Mouse (Mus musculus): ENCODE data around the gene 4930590J08Rik.
A peak's percentile ranks its signal among the peaks of the same experiment; 100 is the strongest.
"Not testable (repeated sequence)": the region's sequence is repeated elsewhere in the genome, so short reads cannot be mapped to it uniquely, and the experiment has no call there.

Gene 4930590J08Rik

GRCm38 (mm10) chr6:91902509-91902908 lies at the start of gene 4930590J08Rik:
Gene 4930590J08Rik (plus strand): TSS chr6:91902809.
- not testable (repeated sequence) for DNase-seq

GRCm38 (mm10) chr6:91858339-91858738 lies 44.3 kb upstream of the 4930590J08Rik start:
- DNase-seq: no peak

DNA sequence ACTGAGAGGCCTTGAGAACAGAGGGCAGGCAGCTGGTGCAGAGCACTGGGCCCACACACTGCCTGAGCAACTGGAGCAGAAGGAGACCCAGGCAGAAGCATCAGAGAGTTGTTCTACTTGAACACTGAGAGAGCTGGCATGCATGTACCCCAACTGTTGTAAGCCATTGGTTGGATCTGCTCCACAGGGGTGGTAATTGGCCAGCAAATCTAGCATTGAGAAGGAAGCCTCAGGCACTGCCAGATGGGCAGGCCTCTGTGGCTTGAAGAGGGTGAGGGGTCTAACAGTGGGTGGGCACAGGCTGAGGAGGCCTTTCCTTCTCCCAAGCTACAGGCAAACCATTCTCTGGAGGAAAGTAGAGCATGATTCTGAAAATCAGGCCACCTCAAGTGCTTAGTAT lies 39.8 kb upstream of the 4930590J08Rik start:
- no peak for DNase-seq

DNA sequence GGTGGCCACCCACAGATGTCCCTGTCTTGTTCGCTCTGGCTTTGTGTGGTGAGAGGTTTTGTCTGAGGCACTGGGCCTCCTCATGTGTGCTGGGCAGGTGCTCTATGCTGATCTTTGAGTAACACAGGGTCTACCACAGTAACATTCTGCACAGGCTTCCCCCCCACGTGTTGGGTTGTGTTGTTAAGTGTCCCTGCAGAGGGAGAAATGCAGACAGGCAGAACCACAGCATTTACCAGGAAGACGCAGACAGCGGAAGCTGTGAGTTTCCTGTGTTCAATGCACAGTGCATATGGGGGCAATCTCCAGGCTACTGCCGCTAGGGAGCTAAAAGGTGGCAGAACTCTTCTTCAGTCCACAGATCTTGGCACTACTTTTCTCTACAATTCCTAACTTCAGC lies 38.0 kb upstream of the 4930590J08Rik start:
- no peak for DNase-seq

DNA sequence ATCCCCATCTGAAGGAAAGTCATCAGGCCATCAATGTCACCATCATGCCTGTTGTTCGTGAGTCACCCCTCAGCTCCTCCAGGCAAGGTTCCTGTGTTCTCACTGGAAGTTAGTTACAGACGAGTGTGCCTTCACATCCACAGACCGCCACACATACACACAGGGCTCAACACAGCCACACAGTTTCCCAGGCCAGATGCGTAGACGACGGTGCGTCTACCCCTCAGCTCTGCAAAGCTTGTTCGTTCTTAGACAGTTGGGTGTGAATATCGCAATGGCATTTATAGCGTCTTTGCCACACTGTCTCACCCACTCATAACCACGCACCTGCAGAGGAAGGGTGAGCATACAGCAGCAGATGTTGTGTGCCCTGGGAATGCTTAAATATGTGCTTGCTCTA lies 37.0 kb upstream of the 4930590J08Rik start:
- no peak for DNase-seq

DNA sequence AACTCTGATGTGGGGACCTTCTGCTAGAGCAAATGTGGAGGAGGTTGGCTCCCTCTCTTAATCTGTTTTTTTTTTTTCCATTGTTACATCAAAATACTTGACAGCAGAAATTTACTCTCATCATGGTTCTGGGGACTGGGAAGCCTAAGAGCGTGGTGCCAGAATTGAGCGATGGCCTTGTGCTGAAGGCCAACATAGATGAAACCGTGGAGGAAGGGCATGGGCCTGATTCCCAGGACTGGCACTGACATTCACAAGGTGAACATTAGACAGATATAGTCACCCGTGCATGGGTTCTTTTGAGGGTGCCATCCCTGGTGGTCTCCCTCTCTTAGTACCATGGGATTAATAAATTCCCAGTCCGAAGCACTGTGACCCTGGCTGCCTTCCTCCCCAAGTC lies 34.5 kb upstream of the 4930590J08Rik start:
- no peak for DNase-seq

DNA sequence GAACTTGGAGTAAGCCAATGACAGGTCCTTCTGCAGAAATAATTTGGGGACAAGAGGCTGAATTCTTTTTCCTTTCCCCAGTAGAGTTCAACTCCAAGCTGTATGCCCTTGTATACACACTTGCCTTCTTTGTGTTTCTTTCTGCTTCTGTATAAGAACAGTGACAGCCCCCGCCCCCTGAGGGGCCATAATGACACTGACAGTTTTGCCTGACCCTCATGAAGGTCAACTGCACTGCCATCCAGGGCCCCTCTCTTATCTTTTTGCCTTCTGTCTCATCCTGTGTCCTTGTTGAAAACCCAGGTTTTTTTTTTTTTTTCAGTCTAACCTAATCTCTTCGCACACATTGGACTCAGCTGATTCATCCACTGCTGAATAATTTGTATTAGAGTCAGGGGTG lies 29.8 kb upstream of the 4930590J08Rik start:
- DNase-seq: no peak

- peak; percentile 91 for DNase-seq
Measured at GRCm38 (mm10) chr6:91877885-91878651, 24.5 kb upstream of the 4930590J08Rik start, which contains the start of gene Ccdc174. Gene Ccdc174 (plus strand): TSS chr6:91878053.

- no peak for DNase-seq
Measured at GRCm38 (mm10) chr6:91883859-91884258, 18.8 kb upstream of the 4930590J08Rik start.

DNA sequence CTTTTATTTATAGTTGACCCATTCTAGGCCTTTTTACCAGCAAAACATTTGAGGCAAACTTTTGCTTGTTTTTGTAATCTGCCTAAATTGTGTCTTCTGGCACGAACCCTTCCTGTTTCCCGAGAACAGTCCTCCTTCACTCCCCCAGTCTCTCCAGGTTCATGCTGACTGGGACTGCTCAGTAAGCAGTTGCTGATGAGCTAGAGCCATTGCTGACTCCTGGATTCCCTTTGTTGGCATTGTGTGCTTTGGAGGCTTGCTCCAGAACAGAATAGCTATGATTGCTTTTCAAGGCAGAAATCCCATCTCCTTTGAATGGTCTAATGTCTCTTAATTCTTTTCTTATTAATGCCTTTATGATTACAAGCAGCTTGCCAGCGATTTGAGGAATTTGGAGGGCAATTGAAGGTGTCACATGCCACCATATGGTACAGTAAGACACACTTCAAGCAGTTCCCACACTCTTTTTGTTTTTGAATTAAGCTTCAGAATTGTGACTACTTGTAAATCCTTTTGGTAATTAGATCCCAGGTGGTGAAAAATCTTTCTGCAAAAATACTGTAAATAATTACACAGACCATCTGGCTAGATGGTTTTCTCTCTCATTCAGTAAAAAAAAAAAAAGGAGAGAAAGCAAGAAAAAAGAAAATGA lies 13.2 kb upstream of the 4930590J08Rik start:
- no peak for DNase-seq

GRCm38 (mm10) chr6:91890615-91891014 lies 12.0 kb upstream of the 4930590J08Rik start:
- DNase-seq: no peak

DNA sequence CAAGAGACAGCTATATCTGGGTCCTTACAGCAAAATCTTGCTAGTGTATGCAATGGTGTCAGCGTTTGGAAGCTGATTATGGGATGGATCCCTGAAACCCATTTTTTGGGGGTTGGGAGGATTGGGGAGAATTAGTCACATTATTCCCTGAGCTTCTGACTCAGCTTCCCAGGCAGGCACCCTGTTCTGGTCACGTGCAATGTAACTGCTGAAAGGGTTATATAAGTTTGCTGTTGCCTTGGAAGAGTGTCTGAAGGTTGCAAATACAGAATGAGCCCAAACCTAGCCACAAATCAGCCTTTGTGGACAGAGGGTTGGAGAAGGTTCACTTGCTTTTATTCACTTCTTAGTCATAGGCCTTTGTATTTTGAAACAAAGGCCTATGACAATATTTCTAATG lies 10.8 kb upstream of the 4930590J08Rik start:
- no peak for DNase-seq

GRCm38 (mm10) chr6:91896783-91897182 lies 5.8 kb upstream of the 4930590J08Rik start:
- no peak for DNase-seq

DNA sequence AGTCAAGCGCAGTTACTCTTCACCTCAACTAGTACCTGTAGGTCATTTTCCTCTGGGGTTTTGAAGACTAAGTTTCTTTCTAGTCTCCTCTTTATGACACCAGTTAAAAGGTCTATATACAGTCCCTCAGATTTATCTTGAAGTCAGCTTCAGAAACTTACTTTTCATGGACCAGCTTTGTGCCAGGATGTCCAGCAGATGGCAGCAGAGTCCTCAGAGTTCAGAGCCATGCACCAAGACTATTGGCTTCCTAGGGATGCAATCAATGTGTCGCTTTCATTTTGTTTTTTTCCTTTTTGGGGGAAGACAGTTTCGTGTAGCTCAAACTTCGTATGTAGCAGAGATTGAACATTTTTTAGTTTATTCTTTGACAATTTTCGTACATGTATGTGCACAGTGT lies 1.1 kb upstream of the 4930590J08Rik start:
- peak; percentile 24 for DNase-seq

DNA sequence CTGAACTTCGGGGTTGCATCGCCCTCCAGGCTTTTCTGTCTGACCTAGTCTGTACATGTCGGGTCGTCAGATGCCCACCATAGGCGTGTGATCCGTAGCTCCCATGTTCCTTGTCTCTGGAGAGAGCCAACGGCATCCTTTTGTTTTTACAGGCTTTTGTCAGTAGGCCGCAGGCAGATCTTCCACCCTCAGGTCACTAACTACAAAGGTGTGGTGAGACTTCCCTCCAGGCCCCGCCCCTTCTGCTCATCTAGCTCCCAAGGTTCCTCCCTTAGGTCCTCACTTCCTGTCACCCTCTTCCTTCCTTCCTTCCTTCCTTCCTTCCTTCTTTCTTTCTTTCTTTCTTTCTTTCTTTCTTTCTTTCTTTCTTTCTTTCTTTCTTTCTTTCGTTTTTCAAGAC lies 11.4 kb downstream of the 4930590J08Rik start:
- DNase-seq: no peak

DNA sequence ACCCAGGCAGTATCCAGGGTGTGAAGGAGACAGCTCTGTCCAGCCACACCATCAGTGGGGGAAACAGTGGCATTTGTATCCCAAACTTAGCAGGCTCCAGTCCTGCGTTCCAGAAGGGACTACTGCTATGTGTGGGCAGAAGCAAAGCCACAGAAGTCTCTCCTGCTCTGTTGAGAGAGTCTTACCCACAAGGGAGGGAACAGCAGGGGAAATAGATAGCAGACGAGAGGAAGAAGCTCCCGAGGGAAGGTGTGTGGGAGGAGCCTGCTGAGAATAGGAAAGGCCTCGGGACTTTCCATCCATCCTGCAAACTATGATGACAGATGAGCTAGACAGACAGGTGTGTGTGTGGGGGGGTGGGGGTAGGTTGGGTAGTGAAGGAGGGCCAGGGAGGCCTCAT lies 14.7 kb downstream of the 4930590J08Rik start:
- DNase-seq: no peak

DNA sequence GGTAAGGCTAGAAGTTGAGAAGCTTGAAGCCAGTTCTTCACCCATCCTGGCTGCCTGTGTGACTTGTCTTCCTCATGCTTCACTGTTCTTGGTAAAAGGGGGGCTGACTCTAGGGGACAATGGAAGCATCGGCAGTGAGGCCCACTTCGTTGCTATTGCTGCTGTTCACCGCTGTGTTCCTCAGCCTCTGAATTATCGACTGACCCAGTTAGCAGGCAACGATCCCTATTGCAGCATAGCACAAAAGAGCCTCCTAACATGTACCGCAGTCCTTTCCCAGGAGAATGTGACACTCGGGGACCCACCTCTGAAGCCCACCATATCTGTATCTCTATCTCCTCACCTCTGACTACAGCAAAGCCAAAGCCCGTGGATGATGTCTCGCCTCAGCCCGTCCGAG lies 15.1 kb downstream of the 4930590J08Rik start:
- DNase-seq: no peak

DNA sequence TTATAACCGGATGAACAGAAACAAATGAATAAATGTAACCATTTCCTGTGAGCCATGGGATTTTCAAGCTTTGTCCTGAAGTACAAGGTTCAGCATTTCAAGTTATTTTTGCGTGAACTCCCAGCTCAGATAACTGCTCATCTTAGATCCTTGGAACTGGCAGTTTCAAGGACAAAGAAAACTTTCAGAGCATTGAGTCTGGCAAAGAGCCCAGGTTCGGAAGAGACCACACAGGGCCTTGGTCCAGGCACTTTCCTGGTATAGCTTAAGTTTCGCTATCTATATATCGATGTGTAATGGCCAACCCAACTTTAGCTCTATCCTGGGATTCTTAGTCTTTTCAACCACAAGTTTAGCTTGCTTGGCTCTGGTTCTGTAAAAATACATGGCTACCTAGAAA lies 28.6 kb downstream of the 4930590J08Rik start:
- DNase-seq: no peak

DNA sequence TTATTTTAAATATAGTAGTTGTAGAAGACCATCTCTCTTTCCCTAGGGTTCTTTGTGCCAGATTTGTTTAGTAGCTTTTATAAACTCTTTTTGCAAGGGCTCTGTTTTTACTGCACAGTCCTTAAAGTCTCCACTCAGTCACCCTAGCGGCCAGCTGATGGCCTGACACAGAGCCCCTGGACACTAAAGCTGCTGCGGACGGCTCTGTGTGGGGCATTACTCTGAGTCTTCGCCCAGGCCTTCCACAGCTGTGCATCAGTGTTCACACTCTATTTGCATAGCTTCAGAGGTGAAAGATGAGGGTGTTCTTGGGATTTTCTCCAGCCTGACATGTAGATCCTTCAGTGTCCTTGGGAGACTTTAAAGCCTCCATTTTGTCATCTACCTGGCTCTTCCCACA lies 35.9 kb downstream of the 4930590J08Rik start:
- no peak for DNase-seq

GRCm38 (mm10) chr6:91948426-91948825 lies 45.8 kb downstream of the 4930590J08Rik start:
- no peak for DNase-seq

DNA sequence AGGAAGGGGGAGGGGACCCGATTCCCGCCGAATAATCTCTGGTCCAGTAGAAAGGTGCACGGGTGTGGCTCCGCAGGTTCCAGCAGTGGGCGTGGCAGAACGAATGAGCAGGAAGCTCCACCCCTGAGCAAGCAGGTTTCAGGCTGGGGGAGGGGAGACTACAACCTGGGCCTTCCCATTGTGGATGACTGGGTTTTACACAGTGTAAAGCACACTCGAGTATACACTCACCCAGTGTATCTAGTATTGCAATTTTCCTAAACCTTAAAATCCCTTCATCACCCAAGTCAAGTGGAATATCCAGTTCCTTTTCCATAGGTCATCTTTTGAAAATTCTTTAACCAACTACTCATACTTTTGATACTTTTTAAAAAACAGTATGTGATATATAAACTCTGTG lies 55.4 kb downstream of the 4930590J08Rik start:
- DNase-seq: not testable (repeated sequence)

DNA sequence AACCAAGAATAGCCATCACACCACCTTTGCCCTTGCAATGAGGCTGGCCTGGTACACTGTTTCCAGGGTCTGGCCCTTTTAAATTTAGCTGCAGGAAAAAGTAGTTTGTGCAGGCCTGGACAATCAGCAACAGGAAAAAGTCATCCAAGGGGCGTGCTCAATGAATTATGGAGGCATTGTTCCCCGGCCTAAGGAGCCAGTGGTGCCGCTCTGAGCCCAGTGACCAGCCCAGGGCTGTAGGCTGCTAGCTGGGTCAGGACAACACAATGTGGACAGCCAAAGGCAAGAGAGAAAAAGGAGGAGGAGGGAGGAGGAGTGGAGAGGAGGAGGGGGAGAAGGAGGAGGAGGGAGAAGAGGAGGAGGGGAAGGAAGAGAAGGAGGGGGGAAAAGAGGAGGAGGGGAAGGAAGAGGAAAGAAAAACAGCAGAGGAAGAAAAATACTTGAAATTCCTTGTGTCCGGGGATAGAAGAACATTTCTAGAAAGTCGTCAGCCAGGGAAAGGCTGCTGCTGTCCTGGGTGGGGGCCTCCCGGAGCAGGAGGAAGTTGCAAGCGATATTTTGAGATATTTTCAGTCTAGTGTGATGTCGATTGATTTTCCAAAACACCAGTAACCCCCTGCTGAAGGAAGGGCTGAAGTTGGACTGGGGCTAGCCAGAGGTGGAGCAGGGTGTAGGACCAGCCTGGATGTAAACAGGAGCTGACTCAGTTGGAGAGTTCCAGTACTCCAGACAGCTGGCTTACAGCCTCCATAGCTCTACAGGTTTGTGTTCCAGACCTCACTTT lies 57.6 kb downstream of the 4930590J08Rik start:
- DNase-seq: no peak

- no peak for DNase-seq
Measured at GRCm38 (mm10) chr6:91963429-91963828, 60.8 kb downstream of the 4930590J08Rik start.

DNA sequence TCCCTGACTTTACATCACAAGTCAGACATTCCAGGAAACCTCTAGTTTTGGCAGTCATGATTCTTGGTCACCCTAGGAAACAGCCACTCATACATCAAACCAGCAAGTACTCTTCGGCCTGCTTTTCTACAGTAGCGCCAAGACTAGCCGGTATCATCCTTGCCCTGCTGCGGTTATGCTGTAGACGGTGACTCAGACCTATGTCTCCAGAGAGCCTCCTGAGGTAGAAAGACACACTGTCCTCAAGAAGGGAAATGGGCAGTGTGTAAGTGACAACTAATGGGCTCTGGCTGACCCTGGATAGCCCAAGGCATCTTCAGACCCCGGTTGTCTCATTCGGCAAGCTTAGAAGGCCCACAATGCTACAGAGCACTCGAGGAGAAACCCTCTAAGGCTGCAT lies 62.5 kb downstream of the 4930590J08Rik start:
- no peak for DNase-seq

Measured in cerebellum, adult 11-12 months (tissue).